Mouse (Mus musculus) E14TG2a.4 (cell line): ENCODE measurements at regions not wholly inside any gene's neighbourhood (a gene's known extent, or its start where the extent isn't known, plus 50 kb on each side); places are given as distances from the start of the nearest gene placed in this dataset.

ENCODE experiments used
- CTCF ChIP-seq: conservative IDR thresholded peaks from 2 replicates; pipeline ENCODE4 v1.5.1; 2014; ENCODE audit warnings: low read length
- POU5F1 ChIP-seq: IDR thresholded peaks from 2 replicates; pipeline ENCODE4 v1.6.1; 2014; ENCODE audit warnings: low read length, borderline replicate concordance

GRCm38 (mm10) chr7:72973771-72974170 is 401.5 kb upstream of the Rgma start:
- TF ChIP-seq CTCF, result no peak
- TF ChIP-seq POU5F1, result no peak
